Mouse (Mus musculus) heart, postnatal 0 days (tissue): Measurements from ENCODE around the gene Eif3k. TPM values are rescaled to one million over a fixed set of nuclear protein-coding genes. Genes with fewer than 3 reads are reported as not detected.

ENCODE experiments used
- ATAC-seq: fragments of 200-750 bp; cut with Nextera tagmentation; 2 replicates; pipeline ENCODE4 v1.8.0; 2017; ENCODE audit warnings: low read depth, moderate number of reproducible peaks, moderate library complexity; ENCODE audit not compliant: insufficient read depth
- DNase-seq: peaks from one replicate; pipeline ENCODE4 v3.0.0-alpha.2; 2016; ENCODE audit warnings: low spot score
- H3K27ac ChIP-seq: fragments of 300-500 bp; sonication (generic); 2 replicates; pipeline ENCODE4 v1.5.1; 2014; ENCODE audit warnings: low read depth, mild to moderate bottlenecking
- H3K27me3 ChIP-seq: fragments of 300-500 bp; sonication (generic); 2 replicates; pipeline ENCODE4 v1.6.1; 2014; ENCODE audit warnings: low read length, mixed read lengths; ENCODE audit not compliant: control insufficient read depth, insufficient read depth
- H3K36me3 ChIP-seq: fragments of 300-500 bp; sonication (generic); replicated peaks from 2 replicates; pipeline ENCODE4 v1.6.1; 2014; ENCODE audit warnings: low read length, mixed read lengths; ENCODE audit not compliant: control insufficient read depth, insufficient read depth
- H3K4me1 ChIP-seq: fragments of 300-500 bp; sonication (generic); 2 replicates; pipeline ENCODE4 v1.6.1; 2014; ENCODE audit warnings: antibody characterized with exemption; ENCODE audit not compliant: control insufficient read depth, insufficient read depth
- H3K4me2 ChIP-seq: fragments of 300-500 bp; sonication (generic); 2 replicates; pipeline ENCODE4 v1.6.1; 2014; ENCODE audit warnings: low read depth, mild to moderate bottlenecking, low read length, moderate library complexity
- H3K4me3 ChIP-seq: fragments of 300-500 bp; sonication (generic); 2 replicates; pipeline ENCODE4 v1.5.1; 2014; ENCODE audit warnings: low read depth, low read length
- H3K9ac ChIP-seq: fragments of 300-500 bp; sonication (generic); replicated peaks from 2 replicates; pipeline ENCODE4 v1.6.1; 2014; ENCODE audit warnings: low read depth, low read length, mixed read lengths
- H3K9me3 ChIP-seq: fragments of 300-500 bp; sonication (generic); replicated peaks from 2 replicates; pipeline ENCODE4 v1.6.1; 2016; ENCODE audit warnings: low read length; ENCODE audit not compliant: control insufficient read depth
- CTCF ChIP-seq: IDR thresholded peaks from 2 replicates; pipeline ENCODE4 v1.5.1; 2016; ENCODE audit warnings: antibody characterized with exemption, control low read depth, low read depth
- EP300 ChIP-seq: IDR thresholded peaks from 2 replicates; pipeline ENCODE4 v1.6.1; 2016; ENCODE audit warnings: antibody characterized with exemption, low read depth
- WGBS: fragments of 180-500 bp; shearing (Covaris S2); extraction: QIAGEN DNeasy Blood & Tissue Kit; methylation state at CpG from one replicate; pipeline ENCODE4 v1.1.7; 2014; 5-methylcytosine and 5-hydroxymethylcytosine counted together
- polyA plus RNA-seq: library from polyadenylated mRNA; unstranded; fragments of >200 nt; fragmentation: Nextera tagmentation; extraction: Ambion mirVana; gene quantifications from 2 replicates; pipeline ENCODE4 v1.2.1, GENCODE M21; 2015
- total RNA-seq: library from RNA; depleted of rRNA; stranded (reverse); fragments of >200 nt; gene quantifications from 2 replicates; pipeline ENCODE4 v1.2.3, GENCODE M21; 2014; ENCODE audit warnings: low replicate concordance

The Eif3k gene
- total and polyA plus RNA-seq, 2 experiments from 2014 or later, result 261 to 476 TPM

GRCm38 (mm10) chr7:28946271-28946610 is 35.4 kb downstream of the Eif3k start:
- ATAC-seq (0 out of 2 replicates have a peak, but pooled peaks have one; percentile 17), DNase-seq (no peak)
- 10% methylated on average over 1 of the region's 1 CpGs for WGBS
- H3K9me3 ChIP-seq, result no peaks in the 10 kb centered on the region
- H3K4me2 ChIP-seq, result no peak overlapping the region
- peaks cover 96% of the 10 kb centered on the region for H3K4me1 ChIP-seq
- H3K27me3 ChIP-seq, result no peaks in the 10 kb centered on the region
- H3K27ac ChIP-seq, result peak overlapping the region; percentile 97
- peaks cover 24% of the 10 kb centered on the region for H3K36me3 ChIP-seq
- TF ChIP-seq CTCF (no peak), EP300 (no peak)
- no peak overlapping the region for H3K4me3 ChIP-seq
- H3K9ac ChIP-seq, result peak overlapping the region; percentile 37; the same call in 1 of the 2 replicates

DNA sequence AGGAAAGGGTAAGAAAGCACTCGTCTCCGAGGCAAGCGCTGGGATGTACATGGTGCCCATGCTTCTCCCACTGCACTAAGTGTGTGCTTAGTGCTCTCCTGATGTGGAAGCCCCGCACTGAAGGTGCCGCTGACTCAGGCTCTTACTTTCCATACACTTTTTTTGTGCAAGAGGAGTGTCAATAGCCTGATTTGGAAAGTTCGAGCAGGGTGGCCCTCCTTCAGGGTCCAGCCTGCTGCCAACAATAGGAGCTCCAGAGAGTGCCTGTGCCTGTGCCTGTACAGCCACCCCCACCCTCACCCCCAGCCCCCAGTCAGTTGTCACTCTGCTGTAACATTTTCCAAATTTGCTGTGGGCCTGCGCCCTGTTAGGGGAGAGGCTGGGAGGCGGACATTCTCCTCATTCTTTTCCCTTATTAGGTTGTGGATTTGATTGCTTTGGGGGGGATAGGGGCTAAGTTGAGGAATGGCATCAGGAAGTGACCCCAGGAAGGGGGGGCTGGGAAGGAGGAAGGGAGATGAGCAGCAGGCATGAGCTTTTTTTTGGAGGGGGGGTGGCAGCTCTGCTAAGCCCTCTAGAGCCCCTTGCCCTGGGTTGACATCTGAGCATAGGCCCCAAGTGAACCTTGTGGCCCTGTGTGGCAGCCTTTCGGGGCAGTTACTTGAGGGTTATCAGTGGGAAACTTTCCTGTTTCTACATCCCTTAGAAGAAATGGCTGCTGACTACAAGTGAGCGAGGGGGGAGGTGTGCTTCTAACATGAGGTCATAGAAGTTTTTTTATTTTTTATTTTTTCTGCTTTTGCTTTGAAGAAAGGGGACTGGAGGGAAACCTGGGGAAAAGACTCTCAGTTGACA is 36.0 kb downstream of the Eif3k start:
- no peaks in the 10 kb centered on the region for H3K27me3 ChIP-seq
- peak overlapping the region; percentile 97 for H3K27ac ChIP-seq
- no peak overlapping the region for H3K4me3 ChIP-seq
- H3K4me2 ChIP-seq, result peak overlapping the region; percentile 33
- H3K9me3 ChIP-seq, result no peaks in the 10 kb centered on the region
- peaks cover 24% of the 10 kb centered on the region for H3K36me3 ChIP-seq
- 8% methylated on average over 10 of the region's 10 CpGs for WGBS
- peaks cover 96% of the 10 kb centered on the region for H3K4me1 ChIP-seq
- ATAC-seq (peak; percentile 85), DNase-seq (peak; percentile 84)
- peak overlapping the region; percentile 44 for H3K9ac ChIP-seq
- no peak for TF ChIP-seq CTCF
- peak; percentile 92 for TF ChIP-seq EP300

GRCm38 (mm10) chr7:28944756-28945415 is 36.8 kb downstream of the Eif3k start:
- Histone ChIP-seq H3K27ac (peak overlapping the region; percentile 97), H3K4me1 (peaks cover 98% of the 10 kb centered on the region), H3K27me3 (no peaks in the 10 kb centered on the region), H3K4me3 (no peak overlapping the region), H3K9me3 (no peaks in the 10 kb centered on the region), H3K9ac (peak overlapping the region; percentile 44), H3K36me3 (peaks cover 22% of the 10 kb centered on the region), H3K4me2 (peak overlapping the region; percentile 33)
- DNase-seq (no peak), ATAC-seq (no peak)
- WGBS, result 33% methylated on average over 6 of the region's 6 CpGs
- TF ChIP-seq EP300, result no peak
- no peak for TF ChIP-seq CTCF

GRCm38 (mm10) chr7:28943451-28944180 is 38.0 kb downstream of the Eif3k start:
- Histone ChIP-seq H3K36me3 (peaks cover 14% of the 10 kb centered on the region; the same call in 1 of the 2 replicates), H3K27me3 (no peaks in the 10 kb centered on the region), H3K4me3 (no peak overlapping the region), H3K9ac (no peak overlapping the region), H3K9me3 (no peaks in the 10 kb centered on the region), H3K4me2 (no peak overlapping the region), H3K4me1 (peaks cover 98% of the 10 kb centered on the region), H3K27ac (peak overlapping the region; percentile 97)
- 27% methylated on average over 5 of the region's 5 CpGs for WGBS
- DNase-seq (no peak), ATAC-seq (no peak)
- no peak for TF ChIP-seq EP300
- no peak for TF ChIP-seq CTCF

DNA sequence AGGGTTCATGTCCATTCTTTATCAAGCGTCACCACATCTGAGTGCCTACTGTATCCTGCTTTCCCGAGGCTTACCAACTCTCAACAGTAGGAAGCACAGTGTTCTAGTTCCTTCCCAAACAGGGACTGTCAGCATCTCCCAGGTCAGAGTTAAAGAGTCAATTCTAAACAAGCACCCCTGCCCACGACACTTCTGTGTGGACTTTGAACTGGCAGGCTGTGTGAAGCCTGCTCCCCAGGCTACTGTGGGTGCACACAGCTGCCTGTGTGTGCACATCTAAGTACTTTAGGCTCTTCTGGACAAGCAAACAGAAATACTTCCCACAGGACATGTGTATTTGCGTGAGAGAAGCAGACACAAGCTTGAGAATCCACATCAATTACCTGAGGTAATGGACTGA is 40.1 kb downstream of the Eif3k start:
- Histone ChIP-seq H3K9me3 (no peaks in the 10 kb centered on the region), H3K9ac (peak overlapping the region; percentile 22), H3K27me3 (no peaks in the 10 kb centered on the region), H3K4me3 (no peak overlapping the region), H3K4me1 (peaks cover 93% of the 10 kb centered on the region), H3K27ac (peak overlapping the region; percentile 97), H3K36me3 (peaks cover 14% of the 10 kb centered on the region; the same call in 1 of the 2 replicates), H3K4me2 (peak overlapping the region; percentile 7; the same call in 1 of the 2 replicates)
- DNase-seq (no peak), ATAC-seq (no peak)
- TF ChIP-seq EP300 (no peak), CTCF (no peak)
- WGBS, result 23% methylated on average over 4 of the region's 4 CpGs
